9 mouse cellular contexts compared by ENCODE assay signal in genomic region chr17:23537554-23538255, GRCm38 (mm10). TPM values are rescaled to one million over a fixed set of nuclear protein-coding genes. Genes with fewer than 3 reads are reported as not detected.
DNase-seq lines count a peak whose midpoint lies in the region; ATAC-seq lines count a peak whose summit lies in the region.
"Had no signal": no experiment of that assay in that cellular context is flagged by ENCODE, and none has a peak within 500 bp of the region (broad histone marks: within the 10 kb centered on the region; RNA-seq: fewer than 3 reads in every experiment).

No protein-coding gene starts in this region.

- 6% methylated on average over 27 of the region's 27 CpGs for WGBS in kidney, embryonic 16.5 days
- 6% methylated on average over 27 of the region's 27 CpGs for WGBS in intestine, embryonic 16.5 days
- WGBS in neural tube, embryonic 12.5 days, result 5% methylated on average over 27 of the region's 27 CpGs

- no peak overlapping the region for H3K27ac ChIP-seq in kidney, embryonic 16.5 days (ENCODE audit: low read length)
- H3K27ac ChIP-seq in intestine, embryonic 16.5 days (ENCODE audit: low read length), result no peak overlapping the region
- no peak overlapping the region for H3K27ac ChIP-seq in neural tube, embryonic 12.5 days

- no peak for DNase-seq in kidney, postnatal 4 days
- peak; percentile 39 for DNase-seq in embryo, embryonic 11 days
- DNase-seq in adrenal gland, postnatal 10 days, result no peak
- DNase-seq in gastrocnemius, postnatal 14 days, result no peak
- no peak for DNase-seq in spleen, postnatal 36 days (ENCODE audit: low spot score in 2 of 2)

- intact Hi-C loops in gastrocnemius, postnatal 14 days (cut with DNase I; ENCODE audit: low total_unique reads), result no loop called here

- H3K4me1 ChIP-seq in kidney, embryonic 16.5 days (ENCODE audit: insufficient read depth, low read length), result peaks cover 22% of the 10 kb centered on the region
- H3K4me1 ChIP-seq in intestine, embryonic 16.5 days (ENCODE audit: control insufficient read depth, insufficient read depth, low read length), result peaks cover 7% of the 10 kb centered on the region; the same call in 1 of the 2 replicates
- H3K4me1 ChIP-seq in neural tube, embryonic 12.5 days, result peaks cover 14% of the 10 kb centered on the region; the same call in 1 of the 2 replicates

- ATAC-seq in kidney, embryonic 16.5 days (ENCODE audit: low FRiP score, low TSS enrichment), result no peak
- no peak for ATAC-seq in intestine, embryonic 16.5 days
- no peak for ATAC-seq in neural tube, embryonic 12.5 days (ENCODE audit: low FRiP score, low read depth)

- H3K27me3 ChIP-seq in kidney, embryonic 16.5 days (ENCODE audit: insufficient read depth, low read length), result peaks cover 35% of the 10 kb centered on the region
- H3K27me3 ChIP-seq in intestine, embryonic 16.5 days (replicated peaks; ENCODE audit: control insufficient read depth, insufficient read depth, low read length), result peaks cover 5% of the 10 kb centered on the region; the same call in 1 of the 2 replicates
- H3K27me3 ChIP-seq in neural tube, embryonic 12.5 days (replicated peaks), result peaks cover 38% of the 10 kb centered on the region

- no peaks in the 10 kb centered on the region for H3K9me3 ChIP-seq in kidney, embryonic 16.5 days (ENCODE audit: low read length)
- H3K9me3 ChIP-seq in intestine, embryonic 16.5 days (ENCODE audit: control insufficient read depth, low read length), result no peaks in the 10 kb centered on the region
- no peaks in the 10 kb centered on the region for H3K9me3 ChIP-seq in neural tube, embryonic 12.5 days

- peak overlapping the region; percentile 65 for H3K4me2 ChIP-seq in kidney, embryonic 16.5 days (replicated peaks; ENCODE audit: low read depth, low read length)
- H3K4me2 ChIP-seq in intestine, embryonic 16.5 days (ENCODE audit: low read depth, low read length), result peak overlapping the region; percentile 60
- peak overlapping the region; percentile 54 for H3K4me2 ChIP-seq in neural tube, embryonic 12.5 days (replicated peaks)

- no peaks in the 10 kb centered on the region for H3K36me3 ChIP-seq in kidney, embryonic 16.5 days (ENCODE audit: insufficient read depth, low read length)
- H3K36me3 ChIP-seq in intestine, embryonic 16.5 days (ENCODE audit: control insufficient read depth, insufficient read depth, low read length), result no peaks in the 10 kb centered on the region
- H3K36me3 ChIP-seq in neural tube, embryonic 12.5 days, result no peaks in the 10 kb centered on the region

- no peak overlapping the region for H3K9ac ChIP-seq in kidney, embryonic 16.5 days (replicated peaks; ENCODE audit: low read length)
- H3K9ac ChIP-seq in intestine, embryonic 16.5 days (ENCODE audit: low read depth, low read length), result 0 out of 2 replicates have a peak overlapping the region, but pooled peaks have one; percentile 38
- H3K9ac ChIP-seq in neural tube, embryonic 12.5 days, result 0 out of 2 replicates have a peak overlapping the region, but pooled peaks have one; percentile 33

- peak overlapping the region; percentile 46 for H3K4me3 ChIP-seq in kidney, embryonic 16.5 days (ENCODE audit: low read length)
- peak overlapping the region; percentile 36 for H3K4me3 ChIP-seq in intestine, embryonic 16.5 days (ENCODE audit: low read length)
- H3K4me3 ChIP-seq in neural tube, embryonic 12.5 days, result peak overlapping the region; percentile 23

RNA-seq across cellular contexts. Expression of gene Zfp213, which starts 26.3 kb away (rescaled TPM):
- 24.1 and 26.5 TPM in 2 replicates for polyA plus RNA-seq in kidney, embryonic 16.5 days (2015; fragmentation: Nextera tagmentation; extraction: Ambion mirVana)
- 16.0 and 16.8 TPM in 2 replicates for polyA plus RNA-seq in intestine, embryonic 16.5 days (2015; fragmentation: Nextera tagmentation; extraction: Ambion mirVana)
- 21.3 and 22.6 TPM in 2 replicates for polyA plus RNA-seq in neural tube, embryonic 12.5 days (2016; fragmentation: Nextera tagmentation; extraction: Ambion mirVana)
- 1 to 10 TPM; 7.9 to 8.0 TPM for total RNA-seq in adrenal gland, postnatal 10 days (2021)
- 1 to 10 TPM; 2.2 to 2.6 TPM for total RNA-seq in gastrocnemius, postnatal 14 days (2021)

RNA-seq across cellular contexts. Expression of gene Vmn2r117, which starts 58.2 kb away (rescaled TPM):
- polyA plus RNA-seq in kidney, embryonic 16.5 days (2015; fragmentation: Nextera tagmentation; extraction: Ambion mirVana), result not detected in 2 replicates
- not detected in 2 replicates for polyA plus RNA-seq in intestine, embryonic 16.5 days (2015; fragmentation: Nextera tagmentation; extraction: Ambion mirVana)
- not detected in 2 replicates for polyA plus RNA-seq in neural tube, embryonic 12.5 days (2016; fragmentation: Nextera tagmentation; extraction: Ambion mirVana)
- total RNA-seq in adrenal gland, postnatal 10 days (2021), result not detected
- not detected for total RNA-seq in gastrocnemius, postnatal 14 days (2021)
- total RNA-seq: hematopoietic stem cell, adult 5-6 weeks had no signal
